Mouse (Mus musculus) cerebellum, postnatal 10 days (tissue): Measurements from ENCODE around the gene Prkaa2.
A peak's percentile ranks its signal among the peaks of the same experiment; 100 is the strongest.

Source experiments
- DNase-seq, 2 experiments: peaks; one replicate each; pipeline ENCODE4 v3.0.0; 2021; ENCODE audit warnings: mixed read lengths in 2 of 2

Gene Prkaa2

DNA sequence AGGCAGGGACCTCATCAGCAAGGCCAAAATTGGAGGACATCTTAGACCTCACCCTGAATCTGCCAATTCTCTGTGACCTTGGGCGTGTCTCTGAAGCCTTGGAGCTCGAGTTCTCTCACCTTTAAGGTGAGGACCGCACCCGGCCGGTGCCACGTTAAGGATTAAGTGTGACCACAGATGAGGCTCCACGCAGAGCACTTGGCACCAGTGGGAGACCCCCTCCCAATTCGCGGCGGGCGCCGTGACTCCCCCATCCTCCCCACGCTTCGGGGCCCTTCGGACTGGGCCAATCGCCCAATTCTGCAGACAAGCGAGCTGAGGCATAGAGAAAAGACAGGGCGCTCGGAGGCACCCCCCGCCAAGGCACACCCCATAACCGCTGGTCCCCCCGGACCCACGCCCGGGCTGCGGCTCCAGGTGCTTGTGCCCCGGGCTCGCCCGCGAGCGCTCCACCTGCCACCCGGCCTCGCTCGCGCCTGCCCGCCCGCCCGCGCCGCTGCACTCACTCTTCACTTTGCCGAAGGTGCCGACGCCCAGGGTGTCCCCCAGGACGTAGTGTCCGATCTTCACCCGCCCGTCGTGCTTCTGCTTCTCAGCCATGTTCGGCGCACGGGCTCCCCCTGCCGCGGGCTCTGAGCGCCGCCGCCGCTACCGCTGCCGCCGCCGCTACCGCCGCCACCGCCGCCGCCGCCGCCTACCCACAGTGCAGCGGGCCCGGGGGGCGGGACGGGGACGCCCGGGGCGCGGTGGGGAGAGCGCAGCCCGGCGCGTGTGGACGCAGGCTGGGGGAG lies at the start of gene Prkaa2:
TSS of gene Prkaa2 (minus strand) at position 692 of the 791 bp plus-strand sequence.
- DNase-seq: peak; percentile 84 to 86

- DNase-seq: no peak
Measured at GRCm38 (mm10) chr4:105159531-105159870, 49.8 kb upstream of the Prkaa2 start.

DNA sequence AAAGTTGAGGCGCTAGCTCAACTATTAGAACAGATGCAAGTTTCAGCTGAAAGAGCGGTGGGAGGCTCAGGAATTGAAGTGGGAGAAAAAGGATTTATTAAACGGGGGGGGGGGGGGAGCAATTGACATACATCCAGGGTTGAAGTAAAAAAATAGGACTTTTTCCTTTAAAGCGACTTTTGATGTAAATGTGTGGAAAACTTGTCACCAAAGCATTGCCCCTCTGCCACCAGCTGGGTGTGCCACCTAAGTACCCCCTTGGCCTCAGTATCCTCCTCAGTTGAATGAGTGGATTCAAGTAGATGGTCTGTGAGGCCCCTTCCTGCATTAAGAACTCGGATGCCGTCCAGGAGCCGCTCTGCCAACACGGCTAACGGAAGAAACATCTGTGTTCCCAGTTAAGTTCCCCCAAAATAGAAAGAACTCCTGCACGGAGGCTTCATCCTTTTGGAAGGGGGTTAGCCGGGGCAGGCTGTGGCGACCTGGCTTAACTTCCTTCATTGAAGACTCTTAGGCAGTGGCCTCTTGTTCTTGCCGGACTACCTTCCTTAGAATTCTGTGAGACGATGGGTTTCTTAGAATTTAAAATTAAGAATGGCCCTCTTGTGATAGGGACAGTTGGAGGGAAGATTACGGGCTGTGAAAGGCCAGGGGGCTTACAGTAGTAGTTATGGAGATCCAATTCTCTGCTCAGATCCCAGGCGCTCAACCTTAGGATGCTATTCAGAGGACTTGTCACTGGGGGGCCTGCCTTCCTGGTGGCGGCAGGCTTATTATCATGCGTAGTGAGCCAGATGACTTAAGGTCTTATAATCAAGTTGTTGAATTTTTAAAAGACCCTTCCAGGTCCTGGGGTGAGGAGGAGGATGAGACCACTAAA lies 49.2 kb upstream of the Prkaa2 start:
- peak in 1 of 2 experiments; percentile 33 for DNase-seq

DNA sequence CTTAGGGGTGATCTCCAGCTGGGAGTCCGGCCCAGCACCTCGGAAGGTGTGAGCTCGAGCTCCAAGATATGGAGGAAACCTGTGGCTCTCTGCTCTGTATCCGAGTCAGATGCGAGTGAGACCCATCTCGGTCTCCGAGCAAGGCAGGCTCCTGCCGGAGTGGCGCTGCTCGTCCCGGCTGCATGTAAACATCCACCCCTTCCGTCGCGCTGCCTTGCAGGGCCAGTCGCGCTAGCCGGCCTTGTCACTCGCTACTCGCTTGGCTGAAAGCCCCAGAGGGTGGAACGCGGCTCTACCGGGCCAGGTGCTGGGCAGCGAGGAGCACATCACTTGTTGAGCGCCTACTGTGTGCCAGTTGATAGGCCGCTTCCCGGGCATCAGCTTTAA lies 48.5 kb upstream of the Prkaa2 start:
- peak; percentile 82 to 84 for DNase-seq

DNA sequence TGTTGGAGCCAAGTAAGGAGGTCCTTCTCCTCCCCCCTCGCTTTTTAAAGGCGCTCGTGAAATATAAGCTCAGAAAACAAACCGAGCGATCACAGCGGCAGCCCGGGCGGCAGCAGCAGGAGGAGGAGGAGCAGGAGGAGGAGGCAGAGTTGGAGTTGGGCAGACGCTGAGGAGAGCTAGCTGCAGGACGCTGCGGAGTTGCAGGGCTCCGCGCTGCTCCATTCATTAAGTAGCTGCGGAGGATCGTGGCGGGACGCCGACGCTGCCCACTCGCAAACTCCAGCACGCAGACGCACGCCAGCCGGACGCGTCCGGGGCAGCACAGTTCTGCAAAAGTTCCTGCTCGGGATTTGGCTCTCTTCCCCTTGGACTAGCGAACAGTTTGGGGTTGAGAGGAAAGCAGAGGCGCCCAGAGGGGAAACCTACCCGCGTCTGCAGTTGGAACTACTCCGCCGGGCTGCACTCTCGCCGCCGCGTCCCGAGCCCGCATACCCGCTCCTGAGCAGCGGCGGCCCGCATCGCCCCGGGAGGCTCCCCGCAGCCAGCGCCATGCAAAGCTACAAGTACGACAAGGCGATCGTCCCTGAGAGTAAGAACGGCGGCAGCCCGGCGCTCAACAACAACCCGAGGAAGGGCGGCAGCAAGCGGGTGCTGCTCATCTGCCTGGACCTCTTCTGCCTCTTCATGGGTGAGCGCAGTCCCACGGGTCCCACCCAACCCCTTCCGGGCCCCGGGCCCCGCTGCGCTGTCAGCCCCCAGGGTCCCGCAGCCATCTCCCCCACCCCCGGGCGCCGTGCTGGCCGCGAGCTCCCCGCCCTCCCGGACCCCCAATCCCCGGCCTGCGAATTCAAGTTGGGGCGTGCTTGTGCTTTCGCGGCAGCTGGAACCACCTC lies 47.8 kb upstream of the Prkaa2 start, which contains the start of gene Plpp3:
TSS of gene Plpp3 (plus strand) at position 72 of the 893 bp plus-strand sequence.
- DNase-seq: peak; percentile 58 to 72

- DNase-seq: peak in 1 of 2 experiments; percentile 39
Measured at GRCm38 (mm10) chr4:105156955-105157275, 47.2 kb upstream of the Prkaa2 start.

DNA sequence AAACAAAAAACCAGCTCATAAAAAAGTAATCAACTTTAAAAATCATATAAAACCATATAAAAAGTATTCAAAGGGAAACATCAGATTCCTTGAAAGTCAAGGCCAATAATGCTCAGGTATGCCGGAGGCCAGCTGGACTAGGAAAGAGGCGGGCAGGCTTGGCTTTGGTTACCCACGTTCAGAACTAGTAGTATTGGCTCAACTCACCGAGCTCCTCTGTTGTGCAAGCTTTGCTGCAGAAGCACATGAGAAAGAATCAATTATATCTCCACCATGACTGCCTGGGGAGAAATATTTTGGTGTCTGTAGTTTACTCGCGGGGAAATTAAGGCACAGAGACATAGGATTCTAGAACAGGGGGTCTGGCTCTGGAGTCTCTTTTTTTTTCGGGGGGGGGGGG lies 46.6 kb upstream of the Prkaa2 start:
- no peak for DNase-seq

DNA sequence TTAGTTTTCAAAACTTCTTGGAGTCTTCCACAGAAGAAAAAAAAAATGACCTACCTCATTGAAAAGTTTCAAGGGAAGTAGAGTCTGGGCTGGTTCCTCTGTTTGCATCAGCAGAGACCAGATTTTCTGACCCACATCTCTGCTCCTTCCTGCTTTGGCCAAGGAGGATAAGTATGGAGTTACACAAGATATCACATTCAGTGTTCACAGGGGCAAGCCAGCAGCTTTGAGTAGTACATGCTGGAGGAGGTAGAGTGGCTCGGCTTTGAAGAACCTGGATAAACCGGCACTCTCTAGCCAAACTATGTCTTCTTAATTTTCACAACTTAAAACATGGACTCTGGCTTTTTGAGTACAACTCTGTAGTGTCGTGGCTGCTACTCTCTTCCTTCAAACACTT lies 43.5 kb upstream of the Prkaa2 start:
- no peak for DNase-seq

DNA sequence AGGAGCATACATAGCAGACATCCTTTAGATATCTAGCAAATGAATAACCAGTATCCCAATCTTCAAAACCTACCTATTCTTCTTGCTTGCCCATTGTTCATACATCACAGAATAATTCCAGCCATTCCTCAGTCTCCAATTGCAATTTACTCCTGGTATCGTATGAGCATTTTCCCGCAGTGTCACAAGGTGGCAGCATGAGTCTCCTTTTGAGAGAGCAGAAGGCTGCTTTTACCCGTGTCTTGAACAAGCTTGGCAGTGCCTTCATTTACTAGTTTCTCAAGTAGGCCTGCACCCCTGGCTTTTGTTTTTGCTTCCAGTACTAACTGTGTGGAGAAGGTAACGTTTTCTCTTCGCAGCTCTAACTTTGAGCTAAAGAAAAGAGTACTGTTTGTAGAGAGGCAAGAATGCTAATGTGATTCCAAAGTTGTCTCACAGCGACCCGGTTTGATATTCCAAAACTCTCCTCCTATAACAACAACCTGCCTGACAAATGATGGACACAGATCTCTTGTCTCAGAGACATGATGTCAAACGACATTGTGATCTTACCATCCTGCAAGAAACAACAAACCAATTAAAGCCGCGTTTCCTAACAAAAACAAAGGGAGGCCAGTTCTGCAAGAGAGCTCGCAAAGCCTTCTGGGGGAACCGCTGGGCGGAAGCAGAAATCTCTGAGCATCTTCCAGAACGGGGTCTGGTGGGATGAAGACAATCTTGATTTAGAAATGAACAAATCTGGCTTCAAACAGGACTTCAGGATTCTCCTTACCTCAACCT lies 42.4 kb upstream of the Prkaa2 start:
- peak; percentile 87 for DNase-seq

GRCm38 (mm10) chr4:105149492-105149891 lies 39.8 kb upstream of the Prkaa2 start:
- DNase-seq: no peak

GRCm38 (mm10) chr4:105133350-105134050 lies 23.8 kb upstream of the Prkaa2 start:
- no peak for DNase-seq

- DNase-seq: no peak
Measured at GRCm38 (mm10) chr4:105131756-105132314, 22.1 kb upstream of the Prkaa2 start.

DNA sequence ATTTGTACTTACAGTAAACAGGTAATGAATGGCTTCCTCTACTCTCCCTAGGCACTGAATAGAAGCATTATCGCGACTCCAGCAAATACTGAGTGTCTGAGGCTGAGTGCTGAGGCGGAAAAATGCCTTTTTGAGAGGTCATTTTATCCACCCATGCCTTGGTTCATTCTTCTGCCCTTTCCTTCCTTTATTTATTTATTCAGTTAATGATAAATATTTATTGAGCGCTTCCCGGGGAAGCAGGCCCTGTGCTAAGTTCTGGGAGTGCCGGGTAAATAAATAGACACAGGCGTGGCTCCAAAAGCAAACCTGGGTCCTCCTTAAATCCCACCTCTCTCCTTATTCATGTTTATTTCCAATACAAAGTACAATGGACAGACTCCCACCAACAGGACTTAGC lies 19.5 kb upstream of the Prkaa2 start:
- no peak for DNase-seq

GRCm38 (mm10) chr4:105122429-105122828 lies 12.7 kb upstream of the Prkaa2 start:
- DNase-seq: peak; percentile 85 to 87

- DNase-seq: peak; percentile 56 to 64
Measured at GRCm38 (mm10) chr4:105121081-105121480, 11.4 kb upstream of the Prkaa2 start.

- DNase-seq: no peak
Measured at GRCm38 (mm10) chr4:105113468-105113867, 3.8 kb upstream of the Prkaa2 start.

DNA sequence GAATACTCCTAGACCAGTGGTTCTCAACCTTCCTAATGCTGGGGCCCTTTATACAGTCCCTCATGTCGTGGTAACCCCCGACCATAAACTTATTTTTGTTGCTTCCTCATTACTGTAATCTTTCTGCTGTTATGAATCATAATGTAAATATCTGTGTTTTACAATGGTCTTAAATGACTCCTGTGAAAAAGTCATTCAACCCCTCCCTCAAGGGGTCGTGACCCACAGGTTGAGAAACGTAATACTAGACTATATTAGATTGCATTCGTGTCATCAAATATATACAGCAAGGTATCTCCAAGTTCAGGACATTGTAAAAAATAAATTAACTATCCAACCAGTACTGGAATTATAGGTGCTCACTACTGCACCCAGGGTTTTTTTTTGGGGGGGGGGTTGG lies 3.4 kb upstream of the Prkaa2 start:
- DNase-seq: no peak

GRCm38 (mm10) chr4:105111770-105112169 lies 2.1 kb upstream of the Prkaa2 start:
- no peak for DNase-seq

GRCm38 (mm10) chr4:105110684-105111035 lies 970 bp upstream of the Prkaa2 start:
- peak; percentile 34 to 38 for DNase-seq

- peak; percentile 63 to 66 for DNase-seq
Measured at GRCm38 (mm10) chr4:105109990-105110683, 447 bp upstream of the Prkaa2 start.
